Mouse (Mus musculus) frontal cortex, postnatal 14 days (tissue): Measurements from ENCODE around the gene Rdh16f1.
"Not testable (repeated sequence)": the region's sequence is repeated elsewhere in the genome, so short reads cannot be mapped to it uniquely, and the experiment has no call there.

ENCODE experiments used
- DNase-seq, 2 experiments: peaks; one replicate each; pipeline ENCODE4 v3.0.0; 2022; ENCODE audit warnings: low spot score in 2 of 2

Gene Rdh16f1

GRCm38 (mm10) chr10:127748847-127749612 lies 10.6 kb upstream of the Rdh16f1 start:
- no peak for DNase-seq

- DNase-seq, result no peak
Measured at GRCm38 (mm10) chr10:127750136-127750777, 9.3 kb upstream of the Rdh16f1 start.

DNA sequence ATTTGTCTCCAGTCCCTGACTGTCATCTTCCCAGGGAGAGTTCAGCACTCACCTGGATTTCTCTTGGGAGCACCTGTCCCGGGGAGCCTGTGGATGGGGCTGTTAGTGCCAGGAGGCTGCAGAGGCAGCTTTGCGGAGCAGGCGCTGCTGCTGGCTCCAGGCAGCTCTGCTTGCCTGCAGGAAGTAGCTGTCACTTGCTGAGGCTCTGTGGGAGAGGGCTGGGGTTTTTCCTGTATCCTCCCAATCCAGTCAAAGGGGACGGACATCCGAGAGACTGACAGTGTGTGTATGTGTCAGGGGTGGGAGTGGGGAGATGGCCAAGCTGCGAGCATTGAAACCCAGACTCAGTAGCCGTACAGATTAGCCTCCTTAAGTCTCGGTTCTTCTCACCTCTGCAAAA lies 8.0 kb upstream of the Rdh16f1 start, which contains the start of gene Gpr182:
Gene Gpr182 (minus strand): TSS at position 185 of the 400 bp plus-strand sequence.
- DNase-seq, result no peak

DNA sequence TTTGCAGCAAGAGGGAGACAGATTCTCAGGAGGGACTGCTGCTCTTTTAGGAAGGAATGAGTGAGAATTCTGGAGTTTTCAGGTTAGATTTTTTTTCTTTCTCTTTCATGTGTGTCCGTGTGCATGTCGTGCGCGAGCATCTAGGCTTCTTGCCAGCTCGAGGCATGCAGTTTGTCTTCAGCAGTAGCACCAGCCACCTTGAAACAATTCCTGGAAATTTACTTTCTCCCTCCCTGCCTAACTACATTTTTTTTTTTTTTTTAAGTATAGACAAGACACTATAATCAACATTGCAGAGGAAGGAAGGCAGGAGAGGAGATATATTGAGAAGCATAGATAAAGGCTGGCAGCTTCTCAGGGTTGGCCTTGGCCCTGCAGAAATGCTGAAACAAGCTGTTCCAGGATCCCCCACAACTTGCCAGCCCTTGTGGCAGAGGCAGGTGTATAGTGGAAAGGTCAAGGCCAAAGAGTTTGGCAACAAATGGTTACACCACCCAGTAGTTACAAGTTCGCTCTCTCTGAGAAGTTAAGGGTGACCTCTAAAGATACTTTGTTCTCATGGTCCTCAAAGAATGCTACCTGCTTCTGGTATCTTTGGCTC lies 4.9 kb upstream of the Rdh16f1 start:
- DNase-seq, result no peak

DNA sequence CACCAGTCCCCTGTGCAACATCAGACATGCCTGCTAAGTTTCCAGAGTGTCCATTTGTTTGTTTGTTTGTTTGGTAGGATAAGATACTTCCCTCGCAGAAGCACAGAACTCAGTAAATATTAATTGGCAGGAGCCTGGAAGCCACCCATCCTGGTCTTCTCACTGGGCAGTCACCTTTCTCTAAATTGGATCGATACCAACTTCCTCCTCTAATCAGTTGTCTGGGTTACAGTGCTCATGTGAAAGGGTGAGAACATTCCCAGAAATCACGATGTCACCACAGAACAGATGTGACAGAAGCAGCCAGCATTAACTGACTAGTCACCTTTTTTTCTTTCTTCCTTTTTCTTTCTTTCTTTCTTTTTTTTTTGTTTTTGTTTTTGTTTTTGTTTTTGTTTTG lies 4.3 kb upstream of the Rdh16f1 start:
- DNase-seq, result no peak

DNA sequence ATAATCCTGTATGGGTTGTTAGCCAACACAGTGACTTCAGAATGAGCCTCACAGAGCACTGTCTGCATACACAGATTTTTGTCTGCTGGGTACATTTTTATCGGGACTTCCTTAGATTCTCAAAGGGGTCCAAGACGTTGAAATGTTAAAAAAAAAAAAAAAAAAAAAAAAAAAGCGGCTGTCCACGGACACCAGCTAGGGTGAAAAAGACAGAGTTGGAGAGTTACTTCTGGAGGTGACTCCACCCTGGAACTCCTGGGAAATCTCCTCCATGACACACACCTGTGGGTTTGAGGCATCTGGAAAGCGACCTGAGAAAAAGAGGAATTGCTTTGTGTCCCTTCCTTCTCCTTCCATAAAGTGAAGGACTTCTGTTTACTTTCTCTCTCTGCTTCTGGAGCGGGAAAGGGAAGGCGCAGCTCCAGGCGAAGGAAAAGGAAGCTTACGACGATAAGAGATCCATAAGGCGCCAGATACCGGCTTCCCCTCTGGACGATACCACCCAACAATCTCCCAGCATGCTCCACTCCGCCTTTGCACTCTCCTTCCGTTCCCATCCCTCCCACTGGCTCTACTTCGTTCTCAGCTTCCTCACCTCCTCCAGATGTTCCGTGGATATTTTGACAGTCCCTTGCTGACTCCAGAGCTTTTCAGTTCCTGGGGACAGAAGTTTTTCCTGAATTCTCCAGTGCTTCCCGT lies 3.7 kb upstream of the Rdh16f1 start:
- DNase-seq, result no peak

GRCm38 (mm10) chr10:127762926-127763325 lies 3.3 kb downstream of the Rdh16f1 start:
- not testable (repeated sequence) for DNase-seq

- DNase-seq, result no peak
Measured at GRCm38 (mm10) chr10:127763914-127764680, 4.5 kb downstream of the Rdh16f1 start.

DNA sequence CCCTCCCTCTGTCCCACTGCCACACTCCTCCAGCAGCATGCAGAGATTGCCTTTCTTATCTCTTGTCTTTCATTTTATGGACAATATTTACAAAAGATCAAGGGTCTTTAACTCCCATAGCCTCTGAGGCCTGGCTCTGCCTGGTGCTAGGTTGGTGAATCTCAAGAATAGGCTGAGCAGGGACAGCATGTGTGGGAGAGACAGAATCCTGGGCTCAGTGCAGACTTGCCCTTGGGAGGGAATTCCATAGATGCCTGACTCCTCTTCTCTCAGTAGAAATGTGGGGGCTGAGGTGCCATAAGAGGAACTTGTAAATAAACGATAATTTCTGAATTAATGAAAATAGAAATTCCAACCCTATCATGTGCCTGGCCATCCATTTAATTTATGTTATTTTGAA lies 7.0 kb downstream of the Rdh16f1 start:
- no peak for DNase-seq

- no peak for DNase-seq
Measured at GRCm38 (mm10) chr10:127776011-127776410, 16.4 kb downstream of the Rdh16f1 start, which contains the start of gene Rdh9. Rdh9 (plus strand) TSS chr10:127776386.

GRCm38 (mm10) chr10:127782321-127782720 lies 22.7 kb downstream of the Rdh16f1 start:
- not testable (repeated sequence) for DNase-seq

- DNase-seq, result not testable (repeated sequence)
Measured at GRCm38 (mm10) chr10:127785411-127785810, 25.8 kb downstream of the Rdh16f1 start.

DNA sequence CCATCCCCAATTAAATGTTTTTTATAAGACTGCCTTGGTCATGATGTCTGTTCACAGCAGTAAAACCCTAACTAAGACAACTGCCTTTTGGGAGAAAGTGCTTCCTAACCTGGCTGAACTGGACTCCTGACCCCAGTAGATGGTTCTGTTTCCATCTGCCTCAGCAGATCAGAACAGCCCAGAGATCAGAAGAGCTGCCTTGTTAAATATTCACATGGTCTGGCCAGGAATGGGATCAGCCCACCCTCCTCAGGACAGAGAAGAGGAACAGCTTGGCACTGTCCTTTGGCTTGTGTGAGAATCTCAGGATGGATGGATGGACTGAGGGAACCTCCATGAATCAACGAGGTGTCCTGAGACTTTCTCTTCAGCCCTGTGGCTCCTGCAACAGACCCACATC lies 39.7 kb downstream of the Rdh16f1 start:
- no peak for DNase-seq

DNA sequence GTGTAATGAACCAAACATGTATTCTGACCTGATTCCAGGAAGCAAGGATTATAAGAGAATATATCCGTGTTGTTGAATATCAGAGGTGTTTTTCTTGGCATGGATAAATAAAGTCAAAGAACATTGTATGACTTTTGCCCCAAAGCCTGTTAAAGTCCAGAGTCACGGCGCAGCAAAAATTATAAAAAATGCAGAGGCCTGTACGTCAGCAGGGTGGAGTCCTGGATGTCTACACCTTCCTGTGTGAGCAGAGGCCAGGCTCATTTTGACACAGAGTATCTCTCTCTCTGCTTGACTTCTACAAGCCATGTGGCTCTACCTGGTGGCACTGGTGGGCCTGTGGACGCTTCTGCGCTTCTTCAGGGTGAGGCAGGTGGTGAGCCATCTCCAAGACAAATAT lies 41.3 kb downstream of the Rdh16f1 start, which contains the start of gene Rdh16:
Gene Rdh16 (plus strand): TSS at position 262 of the 400 bp plus-strand sequence.
- DNase-seq, result no peak

- DNase-seq, result no peak
Measured at GRCm38 (mm10) chr10:127801612-127802011, 42.0 kb downstream of the Rdh16f1 start.

GRCm38 (mm10) chr10:127802236-127802635 lies 42.6 kb downstream of the Rdh16f1 start:
- DNase-seq, result no peak

DNA sequence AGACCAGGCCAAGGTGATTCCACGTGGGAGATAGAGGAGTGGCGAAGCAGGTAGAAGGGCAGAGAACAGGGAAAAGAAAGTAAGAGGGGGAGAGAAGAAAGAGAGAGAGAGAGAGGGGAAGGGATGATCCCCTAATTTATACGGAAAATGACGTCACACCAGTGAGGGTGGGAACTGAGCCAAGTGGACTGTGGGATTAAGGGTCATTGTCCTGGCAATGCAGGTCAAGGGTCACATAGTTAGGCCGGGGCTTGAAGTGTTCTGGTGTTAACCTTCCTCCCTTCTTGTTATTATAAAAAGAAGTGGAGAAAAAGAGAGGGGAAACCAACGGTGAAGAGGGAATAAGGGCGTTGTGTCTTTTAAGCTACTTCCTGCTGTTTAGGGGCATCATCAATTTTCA lies 44.8 kb downstream of the Rdh16f1 start:
- no peak for DNase-seq

- DNase-seq, result no peak
Measured at GRCm38 (mm10) chr10:127815888-127816287, 56.3 kb downstream of the Rdh16f1 start.

DNA sequence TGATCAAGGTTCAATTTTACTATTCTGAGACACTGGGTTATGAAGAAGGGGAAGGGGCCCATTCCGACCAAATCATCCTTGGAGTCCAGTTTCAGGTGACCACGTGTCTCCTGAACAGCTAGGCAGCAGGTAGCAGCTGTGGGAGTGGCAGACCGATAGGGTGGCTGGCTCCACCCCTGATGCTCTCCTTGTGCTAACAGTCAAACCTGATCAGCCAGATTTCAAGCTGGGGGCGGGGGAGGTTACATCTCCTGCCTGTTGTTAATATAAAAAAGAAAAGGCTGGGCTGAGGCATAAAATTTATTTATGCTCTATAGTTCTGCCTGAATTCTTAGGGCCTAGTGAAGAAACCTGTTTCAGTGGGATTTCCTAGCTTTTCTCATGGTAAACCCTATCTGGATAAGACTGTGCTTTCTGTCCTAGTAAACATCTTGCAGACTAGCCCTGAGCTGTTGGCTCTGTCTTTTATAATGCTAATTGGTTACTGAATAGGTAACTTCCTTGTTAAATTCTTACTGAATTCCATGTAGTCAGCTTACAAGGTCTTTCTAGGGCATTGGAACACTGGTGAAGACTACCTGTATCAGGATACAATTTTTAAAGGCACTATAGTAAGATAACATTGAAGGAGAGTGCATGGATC lies 57.8 kb downstream of the Rdh16f1 start:
- DNase-seq, result not testable (repeated sequence)

- not testable (repeated sequence) for DNase-seq
Measured at GRCm38 (mm10) chr10:127821806-127822205, 62.2 kb downstream of the Rdh16f1 start.

DNA sequence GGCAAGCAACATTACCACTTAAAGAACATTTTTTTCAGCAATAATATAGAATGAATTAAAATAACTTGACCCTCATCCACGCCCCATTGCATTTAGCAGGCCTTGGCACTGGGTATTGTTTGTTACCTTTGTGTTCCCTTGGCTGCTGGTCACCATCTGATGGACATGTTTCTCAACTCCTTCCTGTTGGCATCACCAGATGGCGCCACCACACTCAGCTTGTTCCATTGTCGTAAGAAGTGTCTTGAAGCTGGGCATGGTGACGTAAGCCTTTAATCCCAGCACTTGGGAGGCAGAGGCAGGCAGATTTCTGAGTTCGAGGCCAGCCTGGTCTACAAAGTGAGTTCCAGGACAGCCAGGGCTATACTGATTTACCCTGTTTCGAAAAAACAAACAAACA lies 65.8 kb downstream of the Rdh16f1 start:
- DNase-seq, result no peak
